Mouse (Mus musculus) CH12.LX (cell line): ENCODE results near the gene Smoc1. TPM values are rescaled to one million over a fixed set of nuclear protein-coding genes. Genes with fewer than 3 reads are reported as not detected.
A peak's percentile ranks its signal among the peaks of the same experiment; 100 is the strongest.

Source experiments
- DNase-seq: peaks from one replicate; pipeline ENCODE4 v3.0.0-alpha.2; 2013; ENCODE audit errors: extremely low read depth
- H3K27ac ChIP-seq: 2 replicates; pipeline ENCODE4 v1.5.1; 2012; ENCODE audit warnings: low read depth, mild to moderate bottlenecking, control low read depth, moderate library complexity; ENCODE audit not compliant: insufficient read depth
- H3K27me3 ChIP-seq: replicated peaks from 2 replicates; pipeline ENCODE3; 2012; ENCODE audit warnings: inconsistent platforms
- H3K36me3 ChIP-seq, 2 experiments: replicated peaks in 1 of 2; 2 replicates each; pipeline versions ENCODE3 to v1.6.1; 2012; ENCODE audit warnings: inconsistent platforms in 1 of 2, low read length in 1 of 2, mild to moderate bottlenecking in 1 of 2, mixed read lengths in 1 of 2, moderate library complexity in 1 of 2; ENCODE audit not compliant: control insufficient read depth in 1 of 2, insufficient read depth in 1 of 2
- H3K4me1 ChIP-seq, 2 experiments: 2 replicates each; pipeline ENCODE4 v1.6.1; 2012; ENCODE audit warnings: inconsistent platforms in 1 of 2, moderate library complexity in 1 of 2; ENCODE audit not compliant: insufficient read depth in 2 of 2, control insufficient read depth in 1 of 2
- H3K4me2 ChIP-seq: 2 replicates; pipeline ENCODE4 v1.6.1; 2012; ENCODE audit warnings: low read depth, mild to moderate bottlenecking, control low read depth; ENCODE audit not compliant: poor library complexity, insufficient read depth, severe bottlenecking
- H3K4me3 ChIP-seq, 3 experiments: fragments of 150-350 bp in 1 of 3; sonication (generic) in 1 of 3; replicated peaks in 1 of 3; 2 replicates each; pipeline versions ENCODE3 to v1.5.1; 2011 to 2012; ENCODE audit warnings: low read depth in 2 of 3, low read length in 2 of 3, mild to moderate bottlenecking in 2 of 3, moderate library complexity in 2 of 3, control low read depth in 1 of 3, improper control_type of control experiment in 1 of 3, inconsistent platforms in 1 of 3, mixed read lengths in 1 of 3; ENCODE audit not compliant: poor library complexity in 1 of 3
- H3K79me2 ChIP-seq: replicated peaks from 2 replicates; pipeline ENCODE4 v1.6.1; 2012; ENCODE audit warnings: mild to moderate bottlenecking, moderate library complexity; ENCODE audit not compliant: control insufficient read depth, poor library complexity, insufficient read depth, severe bottlenecking; ENCODE audit errors: extremely low read depth
- H3K9ac ChIP-seq: 2 replicates; pipeline ENCODE4 v1.6.1; 2012; ENCODE audit warnings: low read depth, mild to moderate bottlenecking, control low read depth, moderate library complexity; ENCODE audit not compliant: insufficient read depth
- H3K9me3 ChIP-seq: replicated peaks from 2 replicates; pipeline ENCODE3; 2012; ENCODE audit warnings: low read length, inconsistent platforms, mixed read lengths
- CTCF ChIP-seq, 2 experiments: IDR thresholded peaks in 1 of 2; conservative IDR thresholded peaks in 1 of 2; 2 replicates each; pipeline ENCODE4 v1.5.1; 2011 to 2012; ENCODE audit warnings: low read depth in 2 of 2, low read length in 2 of 2, improper control_type of control experiment in 1 of 2, inconsistent platforms in 1 of 2, mild to moderate bottlenecking in 1 of 2, moderate library complexity in 1 of 2
- ELF1 ChIP-seq: IDR thresholded peaks from 2 replicates; pipeline ENCODE4 v1.6.1; 2014; ENCODE audit warnings: low read depth, mild to moderate bottlenecking, inconsistent platforms, low read length, improper control_type of control experiment
- ETS1 ChIP-seq: conservative IDR thresholded peaks from 2 replicates; pipeline ENCODE4 v1.6.1; 2012; ENCODE audit warnings: low read depth, mild to moderate bottlenecking, inconsistent platforms, low read length, improper control_type of control experiment, moderate library complexity
- GABPA ChIP-seq: IDR thresholded peaks from 2 replicates; pipeline ENCODE4 v1.6.1; 2012; ENCODE audit warnings: low read depth, low read length, improper control_type of control experiment, inconsistent platforms; ENCODE audit not compliant: insufficient replicate concordance
- HCFC1 ChIP-seq: IDR thresholded peaks from 2 replicates; pipeline ENCODE4 v1.6.1; 2012; ENCODE audit warnings: low read depth, mild to moderate bottlenecking, inconsistent platforms, low read length, improper control_type of control experiment
- KAT2A ChIP-seq: IDR thresholded peaks from 2 replicates; pipeline ENCODE4 v1.6.1; 2012; ENCODE audit warnings: low read length, improper control_type of control experiment, inconsistent platforms; ENCODE audit not compliant: insufficient replicate concordance
- MAX ChIP-seq: IDR thresholded peaks from 2 replicates; pipeline ENCODE4 v1.6.1; 2011; ENCODE audit warnings: low read length, improper control_type of control experiment
- NELFE ChIP-seq: IDR thresholded peaks from 2 replicates; pipeline ENCODE4 v1.6.1; 2011; ENCODE audit warnings: low read depth, low read length, improper control_type of control experiment
- PAX5 ChIP-seq: IDR thresholded peaks from 2 replicates; pipeline ENCODE4 v1.6.1; 2012; ENCODE audit warnings: low read length, inconsistent platforms, mixed read lengths
- POLR2AphosphoS2 ChIP-seq: IDR thresholded peaks from 2 replicates; pipeline ENCODE4 v1.6.1; 2011; ENCODE audit warnings: low read depth, low read length, improper control_type of control experiment
- RAD21 ChIP-seq: IDR thresholded peaks from 2 replicates; pipeline ENCODE4 v1.6.1; 2011; ENCODE audit warnings: low read depth, mild to moderate bottlenecking, low read length, improper control_type of control experiment, moderate library complexity
- SIN3A ChIP-seq: IDR thresholded peaks from 2 replicates; pipeline ENCODE4 v1.6.1; 2012; ENCODE audit warnings: low read length, improper control_type of control experiment, inconsistent platforms
- SMC3 ChIP-seq: IDR thresholded peaks from 2 replicates; pipeline ENCODE4 v1.6.1; 2011; ENCODE audit warnings: low read depth, low read length, improper control_type of control experiment
- USF2 ChIP-seq: conservative IDR thresholded peaks from 2 replicates; pipeline ENCODE4 v1.6.1; 2011; ENCODE audit warnings: low read depth, low read length, improper control_type of control experiment
- ZC3H11A ChIP-seq: IDR thresholded peaks from 2 replicates; pipeline ENCODE4 v1.6.1; 2012; ENCODE audit warnings: low read depth, mild to moderate bottlenecking, inconsistent platforms, low read length, improper control_type of control experiment
- ZMIZ1 ChIP-seq: IDR thresholded peaks from 2 replicates; pipeline ENCODE4 v1.6.1; 2012; ENCODE audit warnings: low read depth, mild to moderate bottlenecking, inconsistent platforms, low read length, improper control_type of control experiment
- dilution Hi-C: fragments of 300-500 bp; cut with MboI; formaldehyde crosslinking; loops from 2 replicates; pipeline ENCODE4 v1.14.3; 2020; ENCODE audit warnings: low sequenced_read_pairs; ENCODE audit not compliant: extremely low pct_unique_long_range_greater_than_20kb, extremely low pct_ligation_motif_present
- in situ Hi-C: fragments of 300-500 bp; cut with MboI; formaldehyde crosslinking; loops from 3 replicates; pipeline ENCODE4 v1.14.3; 2019; ENCODE audit warnings: low sequenced_read_pairs, low pct_ligation_motif_present, low pct_unique_long_range_greater_than_20kb, mixed read lengths
- polyA plus RNA-seq: library from polyadenylated mRNA; unstranded; fragments of >175 nt; gene quantifications from 2 replicates; pipeline ENCODE4 v1.2.1, GENCODE M21; 2012; ENCODE audit warnings: low read depth; ENCODE audit not compliant: insufficient read length
- total RNA-seq, 2 experiments: library from RNA; depleted of rRNA; stranded (reverse); fragments of 300-350 nt in 1 of 2; fragments of >200 nt in 1 of 2; gene quantifications; 2 replicates each; pipeline ENCODE4 v1.2.3; 2012 to 2014

Smoc1 gene
- total and polyA plus RNA-seq, 3 experiments, result 11.0 to 23.0 (median 11.6) TPM

GRCm38 (mm10) chr12:81167142-81167541 lies 140.5 kb downstream of the Smoc1 start:
- H3K36me3 ChIP-seq, result peaks cover 2 to 76% of the 10 kb centered on the region in 2 experiments

DNA sequence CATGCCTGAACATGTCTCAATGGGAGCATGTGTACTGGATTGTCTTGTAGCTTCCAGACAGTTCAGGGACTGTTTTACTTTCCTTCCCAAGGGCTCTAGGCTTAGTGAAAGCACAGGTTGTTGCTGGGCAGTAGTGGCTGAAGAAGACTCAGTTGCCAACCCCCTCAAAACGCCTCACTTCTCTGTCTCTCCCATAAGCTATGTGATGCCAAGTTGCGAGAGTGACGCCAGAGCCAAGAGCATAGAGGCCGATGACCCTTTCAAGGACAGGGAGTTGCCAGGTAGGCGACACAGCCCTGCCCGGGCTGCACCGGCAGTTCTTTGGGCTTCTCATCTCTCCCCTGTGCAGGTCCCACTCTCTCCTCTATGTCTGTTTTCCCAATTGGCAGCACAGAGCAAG lies 141.4 kb downstream of the Smoc1 start:
- H3K27ac ChIP-seq, result no peak overlapping the region
- dilution Hi-C loops (no loop called here), in situ Hi-C loops (no loop called here)
- H3K4me1 ChIP-seq, result no peaks in the 10 kb centered on the region
- DNase-seq, result no peak
- peaks cover 2 to 82% of the 10 kb centered on the region in 2 experiments for H3K36me3 ChIP-seq
- no peaks in the 10 kb centered on the region for H3K9me3 ChIP-seq
- no peak overlapping the region for H3K9ac ChIP-seq
- H3K4me2 ChIP-seq, result no peak overlapping the region
- H3K79me2 ChIP-seq, result no peaks in the 10 kb centered on the region
- H3K27me3 ChIP-seq, result no peaks in the 10 kb centered on the region
- no peak for TF ChIP-seq ELF1
- H3K4me3 ChIP-seq, result no peak overlapping the region

More at GRCm38 (mm10) chr12:81167142-81167541, 140.5 kb downstream of the Smoc1 start:
- Histone ChIP-seq H3K4me1 (no peaks in the 10 kb centered on the region), H3K27ac (no peak overlapping the region), H3K4me2 (no peak overlapping the region), H3K79me2 (no peaks in the 10 kb centered on the region), H3K4me3 (no peak overlapping the region), H3K9me3 (no peaks in the 10 kb centered on the region)
- no peak for DNase-seq
- in situ Hi-C loops, result no loop called here
- TF ChIP-seq PAX5, result no peak
- TF ChIP-seq SMC3, result no peak
- no peak for TF ChIP-seq ELF1
- no peak for TF ChIP-seq ETS1
- TF ChIP-seq, all 38 proteins: peak for 0
- H3K27me3 ChIP-seq, result no peaks in the 10 kb centered on the region
- dilution Hi-C loops, result no loop called here
- no peak overlapping the region for H3K9ac ChIP-seq

DNA sequence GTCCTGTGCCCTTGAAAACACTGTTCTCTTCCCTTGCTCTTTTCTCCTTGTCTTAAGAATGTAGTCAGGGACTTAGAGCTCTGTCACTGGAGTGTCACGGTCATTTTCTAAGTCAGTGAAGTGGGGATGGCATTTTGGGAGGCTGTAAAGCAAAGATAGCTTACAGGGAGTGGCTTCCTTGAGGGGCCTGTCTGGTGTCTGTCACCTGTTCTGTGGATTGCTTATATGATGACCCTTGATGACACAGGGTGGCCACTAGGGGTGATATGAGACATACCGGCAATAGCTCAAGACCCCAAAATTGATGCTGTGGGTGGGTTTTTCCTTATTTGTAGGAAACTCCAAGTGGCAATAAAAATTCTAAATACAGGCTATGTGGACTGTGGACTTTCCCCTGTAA lies 141.9 kb downstream of the Smoc1 start:
- dilution Hi-C loops, result no loop called here
- in situ Hi-C loops, result no loop called here

GRCm38 (mm10) chr12:81170076-81170475 lies 143.5 kb downstream of the Smoc1 start:
- no peak overlapping the region for H3K4me3 ChIP-seq
- TF ChIP-seq ZMIZ1 (no peak), SIN3A (no peak), SMC3 (peak; percentile 47), RAD21 (peak; percentile 26), ETS1 (no peak), GABPA (no peak), USF2 (no peak), POLR2AphosphoS2 (no peak), PAX5 (no peak), HCFC1 (no peak), MAX (no peak), KAT2A (no peak), NELFE (no peak), CTCF (conservative IDR thresholded peaks at IDR 0.05 in 1 of 2, IDR thresholded peaks at IDR 0.05 in 1 of 2; ENCODE audit: low read depth in 2 of 2, low read length in 2 of 2) (peak; percentile 53 to 62; a peak in 3 of 4 replicates)
- H3K9ac ChIP-seq, result no peak overlapping the region
- DNase-seq, result peak; percentile 17
- dilution Hi-C loops (no loop called here), in situ Hi-C loops (no loop called here)
- no peaks in the 10 kb centered on the region for H3K79me2 ChIP-seq
- peaks cover 2 to 81% of the 10 kb centered on the region in 2 experiments for H3K36me3 ChIP-seq
- no peaks in the 10 kb centered on the region for H3K9me3 ChIP-seq
- no peak overlapping the region for H3K4me2 ChIP-seq
- H3K27me3 ChIP-seq, result no peaks in the 10 kb centered on the region
- H3K27ac ChIP-seq, result no peak overlapping the region
- no peaks in the 10 kb centered on the region for H3K4me1 ChIP-seq

More for the DNA sequence above, 141.9 kb downstream of the Smoc1 start:
- Histone ChIP-seq H3K9me3 (no peaks in the 10 kb centered on the region), H3K27ac (no peak overlapping the region), H3K9ac (no peak overlapping the region), H3K79me2 (no peaks in the 10 kb centered on the region), H3K27me3 (no peaks in the 10 kb centered on the region), H3K4me3 (no peak overlapping the region), H3K36me3 (peaks cover 2 to 81% of the 10 kb centered on the region in 2 experiments), H3K4me2 (no peak overlapping the region), H3K4me1 (no peaks in the 10 kb centered on the region)
- DNase-seq, result no peak
- TF ChIP-seq CTCF (conservative IDR thresholded peaks at IDR 0.05 in 1 of 2, IDR thresholded peaks at IDR 0.05 in 1 of 2; ENCODE audit: low read depth in 2 of 2, low read length in 2 of 2) (peak; percentile 27 to 39; a peak in 3 of 4 replicates), ZC3H11A (no peak)
